Mouse (Mus musculus) heart, postnatal 14 days (tissue): ENCODE measurements around the gene Ankrd63. TPM values are rescaled to one million over a fixed set of nuclear protein-coding genes. Genes with fewer than 3 reads are reported as not detected.

Source experiments
- DNase-seq, 2 experiments: peaks; one replicate each; pipeline ENCODE4 v3.0.0; 2021 to 2022
- intact Hi-C: fragments of 180-260 bp; cut with DNase I; formaldehyde crosslinking; loops from one replicate; pipeline ENCODE4 v1.15.1; 2025
- total RNA-seq, 2 experiments: library from RNA; stranded (reverse); gene quantifications; 2 replicates each; pipeline ENCODE4 v1.2.3; 2021

The Ankrd63 gene
- total RNA-seq, 2 experiments from 2014 or later: 1.7 to 2.8 TPM

DNA sequence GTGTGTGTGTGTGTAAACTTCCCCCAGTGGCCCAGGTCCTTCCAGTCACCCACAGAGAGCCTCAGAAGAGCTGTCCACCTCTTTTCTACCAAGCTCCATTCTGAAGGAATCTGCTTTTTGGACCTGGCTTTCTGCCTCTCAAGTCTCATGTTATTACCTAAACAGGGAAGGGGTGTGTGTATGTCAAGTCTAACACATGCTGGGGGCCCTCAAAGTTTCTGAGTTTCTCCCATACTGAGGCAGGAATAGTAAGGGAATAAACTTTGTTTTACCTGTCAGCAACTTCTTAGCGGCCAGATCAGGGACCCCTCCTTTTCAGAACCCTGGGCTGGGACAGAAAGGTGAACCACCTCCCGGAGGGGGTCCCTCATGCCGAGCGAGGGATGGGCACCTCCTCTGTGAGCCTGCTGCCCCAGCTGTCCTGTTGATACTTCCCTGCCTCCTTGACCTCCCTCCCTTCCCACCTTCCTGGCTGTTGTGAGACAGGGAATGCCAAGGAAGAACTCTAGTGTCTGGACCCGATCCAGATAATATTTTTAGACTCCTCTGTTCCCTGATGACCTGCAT lies 6.4 kb downstream of the Ankrd63 start:
- no peak for DNase-seq
- intact Hi-C loops: loop anchor here (5.0 kb wide), 1 partner anchor 150 kb away; the partner anchor contains the start of gene Bmf

- DNase-seq: no peak
- intact Hi-C loops: loop anchor here (5.0 kb wide), 1 partner anchor 149 kb away; the partner anchor contains the start of gene Bmf
Observed at GRCm38 (mm10) chr2:118696451-118697308, 7.1 kb downstream of the Ankrd63 start.

DNA sequence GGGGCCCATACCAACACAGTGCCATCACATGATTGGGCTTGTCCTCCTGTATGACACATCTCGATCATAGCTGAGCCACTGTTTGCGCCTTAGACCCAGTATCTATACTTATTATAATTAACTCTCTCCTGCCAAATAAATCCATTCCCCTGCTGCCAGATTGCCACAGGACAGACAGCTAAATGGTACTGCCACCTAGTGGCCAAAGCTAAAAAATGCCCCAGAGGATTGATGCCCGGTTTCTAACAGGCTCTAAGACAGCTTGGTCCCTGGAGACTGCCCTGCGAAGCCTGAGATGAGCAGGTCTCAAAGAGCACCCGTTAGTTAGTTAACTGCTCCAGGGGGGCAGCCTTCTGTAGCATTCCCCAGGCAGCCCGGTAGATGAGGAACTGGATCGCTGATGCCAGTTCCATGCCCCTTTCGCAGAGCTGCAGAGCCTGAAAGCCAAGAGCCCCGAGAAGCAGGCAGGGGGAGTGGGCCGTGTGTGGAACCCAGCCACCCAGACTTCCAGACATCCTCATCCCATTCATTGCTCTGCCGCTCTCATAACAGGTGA lies 8.0 kb downstream of the Ankrd63 start:
- DNase-seq: peak; percentile 44 to 69
- intact Hi-C loops: loop anchor here (1.0 to 5.0 kb wide), 2 partner anchors 57 to 148 kb away; partner anchors contain the start of gene Bmf

DNA sequence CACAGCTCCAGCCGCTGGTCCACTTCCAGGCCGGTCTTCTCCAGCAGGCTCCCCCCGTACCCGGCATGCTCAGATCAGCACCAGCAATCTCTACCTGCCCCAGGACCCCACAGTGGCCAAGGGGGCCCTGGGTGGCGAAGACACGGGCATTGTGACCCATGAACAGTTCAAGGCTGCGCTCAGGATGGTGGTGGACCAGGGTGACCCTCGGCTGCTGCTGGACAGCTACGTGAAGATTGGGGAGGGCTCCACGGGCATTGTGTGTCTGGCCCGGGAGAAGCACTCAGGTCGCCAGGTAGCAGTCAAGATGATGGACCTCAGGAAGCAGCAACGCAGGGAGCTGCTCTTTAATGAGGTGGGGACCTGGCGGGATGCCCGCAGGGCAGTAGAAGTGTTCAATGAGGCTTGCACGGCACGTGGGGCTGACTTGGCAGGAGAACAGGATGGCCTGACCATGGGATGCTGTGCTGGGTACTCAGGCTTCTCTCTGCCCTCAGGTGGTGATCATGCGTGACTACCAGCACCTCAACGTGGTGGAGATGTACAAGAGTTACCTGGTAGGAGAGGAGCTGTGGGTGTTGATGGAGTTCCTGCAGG lies 10.3 kb downstream of the Ankrd63 start:
- no peak for DNase-seq
- intact Hi-C loops: loop anchor here (5.0 kb wide), 2 partner anchors 36 to 206 kb away; no protein-coding TSS in a partner anchor

GRCm38 (mm10) chr2:118689875-118690274 lies 13.9 kb downstream of the Ankrd63 start:
- intact Hi-C loops: loop anchor here (5.0 kb wide), 2 partner anchors 33 to 203 kb away; no protein-coding TSS in a partner anchor

GRCm38 (mm10) chr2:118687791-118688190 lies 16.0 kb downstream of the Ankrd63 start:
- intact Hi-C loops: no loop called here
- DNase-seq: no peak

More at GRCm38 (mm10) chr2:118689875-118690274, 13.9 kb downstream of the Ankrd63 start:
- DNase-seq: no peak

DNA sequence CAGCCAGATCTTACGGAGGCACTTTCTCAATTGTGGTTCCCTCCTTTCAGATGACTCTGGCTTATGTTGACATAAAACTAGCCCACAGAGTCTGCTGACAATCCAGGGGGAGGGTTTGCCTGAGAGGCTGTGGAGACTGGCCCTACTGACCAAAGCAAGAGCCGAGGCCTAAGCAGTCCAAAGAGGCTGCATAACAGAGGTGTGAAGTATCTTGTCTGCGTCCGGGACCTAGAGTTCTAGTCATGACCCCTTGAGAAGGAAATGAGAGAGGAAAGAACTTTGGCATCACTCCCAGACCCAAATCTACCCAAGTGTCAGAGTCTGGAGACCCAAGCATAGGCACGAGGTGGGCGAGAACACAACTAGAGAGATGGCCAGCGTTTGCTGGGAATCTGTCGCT lies 17.1 kb downstream of the Ankrd63 start:
- intact Hi-C loops: no loop called here
- DNase-seq: no peak

- intact Hi-C loops: no loop called here
- DNase-seq: no peak
Observed at GRCm38 (mm10) chr2:118685088-118685487, 18.7 kb downstream of the Ankrd63 start.

DNA sequence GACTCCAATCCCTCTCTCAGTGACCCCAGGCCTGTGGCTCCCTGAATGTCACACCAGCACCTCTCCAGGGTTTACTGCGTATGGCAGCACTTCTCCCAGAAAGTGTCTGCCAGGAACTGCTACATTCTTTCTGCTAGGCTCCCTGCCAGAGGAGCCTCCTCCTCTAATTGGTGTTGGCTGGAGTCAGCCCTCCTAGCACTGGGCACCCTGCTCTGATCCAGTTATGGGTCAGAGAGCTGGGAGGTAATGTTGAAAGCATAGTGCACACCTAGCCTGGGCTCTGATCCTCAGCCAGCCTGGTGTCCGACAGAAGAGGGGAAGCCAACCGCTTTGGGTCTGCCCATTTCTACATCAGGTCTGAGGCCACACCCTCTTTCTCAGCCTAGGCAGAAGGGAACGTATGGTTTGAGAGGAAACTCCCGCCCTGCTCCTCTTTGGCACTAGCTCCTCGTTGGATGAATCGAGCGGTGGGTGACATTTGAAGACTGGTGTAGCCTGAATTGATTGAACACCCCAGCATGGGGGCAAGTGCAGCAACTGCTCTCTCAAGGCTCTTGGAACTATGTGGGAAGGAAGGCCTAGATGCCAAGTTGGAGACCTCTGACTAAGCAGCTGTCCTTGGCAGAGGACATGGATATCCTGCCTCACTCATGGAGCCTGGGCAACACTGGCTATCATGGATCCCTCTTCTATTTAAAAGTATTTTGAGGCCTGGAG lies 21.1 kb downstream of the Ankrd63 start:
- DNase-seq: no peak
- intact Hi-C loops: no loop called here

DNA sequence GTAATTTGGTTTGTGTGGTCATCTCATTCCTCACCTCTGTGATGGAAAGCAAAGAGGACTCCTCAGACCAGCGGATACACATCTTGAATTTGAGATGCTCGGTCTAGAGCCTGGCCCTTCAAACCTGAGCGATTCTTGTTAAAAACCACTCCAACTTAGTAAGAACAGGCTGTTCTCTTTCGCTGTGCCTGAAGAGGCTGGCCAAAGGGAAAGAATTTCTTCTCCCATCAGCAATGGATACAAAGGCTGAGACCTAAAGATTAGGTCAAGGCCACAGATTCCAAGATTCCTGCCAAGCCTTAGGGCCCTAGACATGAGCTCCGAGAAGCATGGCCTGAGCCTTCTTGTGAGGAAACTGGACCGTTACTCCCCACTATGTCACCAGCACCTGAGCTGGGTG lies 22.8 kb downstream of the Ankrd63 start:
- intact Hi-C loops: no loop called here
- no peak for DNase-seq

DNA sequence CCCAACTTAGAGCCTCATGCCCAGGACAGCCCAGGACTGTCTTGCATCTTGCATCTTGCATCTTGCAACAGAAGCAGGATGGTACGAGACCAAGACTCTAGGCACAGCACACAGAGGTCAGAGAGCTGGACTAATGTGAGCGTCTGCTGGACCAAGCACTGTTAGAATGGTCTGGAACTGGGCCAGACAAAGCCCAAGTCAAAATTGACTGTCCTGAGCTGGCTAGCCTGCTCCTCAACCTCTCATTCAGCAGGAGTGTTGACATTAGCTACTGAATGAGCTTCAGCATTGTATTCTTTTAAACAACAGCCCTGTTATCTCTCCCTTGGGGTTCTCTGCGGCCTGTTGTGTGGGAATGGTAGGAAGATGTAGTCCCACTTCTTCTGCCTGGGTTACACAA lies 24.2 kb downstream of the Ankrd63 start:
- no peak for DNase-seq
- intact Hi-C loops: no loop called here

DNA sequence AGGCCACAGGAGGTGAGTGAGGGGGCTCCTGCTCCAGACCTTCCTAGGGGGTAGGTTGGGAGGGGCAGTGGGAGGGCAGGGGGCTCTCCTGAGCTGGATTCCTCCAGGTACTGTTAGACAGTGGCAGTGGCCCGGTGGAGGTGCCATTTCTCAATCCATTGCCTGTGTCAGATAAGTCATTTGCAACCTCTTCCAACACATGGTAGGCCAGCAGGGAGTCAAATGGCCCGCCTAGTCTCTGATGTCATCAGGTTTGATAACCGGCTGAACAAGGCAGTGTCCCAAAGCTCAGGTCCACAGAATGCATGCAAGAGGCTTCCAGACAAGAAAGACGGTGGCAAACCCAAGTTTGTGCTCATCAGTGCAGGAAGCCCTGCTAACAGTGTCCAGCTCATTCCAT lies 25.9 kb downstream of the Ankrd63 start:
- DNase-seq: no peak
- intact Hi-C loops: no loop called here

GRCm38 (mm10) chr2:118676839-118677741 lies 26.7 kb downstream of the Ankrd63 start:
- DNase-seq: peak; percentile 34 to 43
- intact Hi-C loops: no loop called here

- intact Hi-C loops: no loop called here
- no peak for DNase-seq
Observed at GRCm38 (mm10) chr2:118674500-118674899, 29.3 kb downstream of the Ankrd63 start.

DNA sequence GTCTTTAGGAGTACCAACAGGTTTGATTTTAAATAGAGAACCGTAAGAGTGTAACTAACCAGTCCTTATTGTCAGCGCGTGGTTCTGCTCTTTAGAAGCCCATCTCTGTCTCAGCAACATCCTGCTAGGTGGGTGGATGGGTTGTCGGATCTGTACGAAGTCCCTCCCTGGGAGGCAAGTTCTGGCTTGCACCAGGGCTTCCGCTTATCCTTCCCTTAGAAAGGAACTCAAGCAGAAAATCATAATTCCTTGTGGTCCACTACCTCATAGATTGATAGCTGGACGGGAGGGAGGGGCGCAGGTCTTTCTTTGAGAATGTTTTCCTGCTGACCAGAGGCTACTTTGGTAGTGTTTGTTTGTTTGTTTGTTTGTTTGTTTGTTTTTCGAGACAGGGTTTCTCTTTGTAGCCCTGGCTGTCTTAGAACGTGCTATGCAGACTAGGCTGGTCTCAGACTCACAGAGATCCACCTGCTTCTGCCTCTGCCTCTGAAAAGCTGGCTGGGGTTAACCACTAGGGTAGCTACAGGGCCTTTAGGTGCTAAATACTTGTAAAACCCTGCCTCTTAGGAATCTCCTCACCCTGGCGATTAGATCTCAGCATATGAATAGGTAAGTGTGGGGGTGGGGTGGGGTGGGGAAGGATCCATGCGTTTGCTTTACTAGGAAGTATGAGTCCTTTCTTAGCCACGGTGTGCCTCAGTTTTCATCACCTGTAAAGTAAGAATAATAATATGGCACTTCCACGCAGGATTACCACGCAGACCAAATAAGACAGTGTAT lies 29.9 kb downstream of the Ankrd63 start:
- intact Hi-C loops: no loop called here
- DNase-seq: no peak

- intact Hi-C loops: no loop called here
- DNase-seq: no peak
Observed at GRCm38 (mm10) chr2:118671728-118672127, 32.0 kb downstream of the Ankrd63 start.

DNA sequence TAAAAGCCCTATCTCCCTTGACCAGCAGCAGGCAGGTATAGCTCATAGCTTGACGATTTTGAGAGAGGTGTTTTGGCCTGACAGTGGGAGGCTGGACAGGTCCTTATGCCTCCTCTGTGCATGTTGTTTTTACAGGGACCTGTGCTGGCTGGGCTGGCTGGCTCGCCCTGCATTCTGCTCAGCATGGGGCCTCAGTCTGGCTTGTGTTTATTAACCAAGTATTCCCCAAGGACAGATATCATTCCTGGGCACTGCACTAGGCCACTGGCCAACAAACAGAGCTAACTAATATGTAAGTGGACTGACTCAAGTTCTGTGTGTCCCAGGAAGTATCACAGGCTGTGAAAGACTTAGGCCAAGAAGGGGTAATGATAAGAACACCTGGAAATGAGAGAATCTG lies 34.0 kb downstream of the Ankrd63 start:
- peak in 1 of 2 experiments; percentile 40 for DNase-seq
- intact Hi-C loops: no loop called here

GRCm38 (mm10) chr2:118669245-118669644 lies 34.5 kb downstream of the Ankrd63 start:
- intact Hi-C loops: no loop called here
- no peak for DNase-seq
